Comparison of ENCODE assay signal across 20 mouse cellular contexts in genomic region chr2:170282463-170282862, GRCm38 (mm10).
"Had no signal": no experiment of that assay in that cellular context is flagged by ENCODE, and none has a peak within 500 bp of the region (broad histone marks: within the 10 kb centered on the region; RNA-seq: fewer than 3 reads in every experiment).

No protein-coding gene starts in this region.

- H3K9me3 ChIP-seq: kidney, embryonic 15.5 days; limb, embryonic 10.5 days; limb, embryonic 13.5 days; liver, embryonic 13.5 days; midbrain, embryonic 12.5 days; midbrain, embryonic 15.5 days; neural tube, embryonic 13.5 days; stomach, embryonic 15.5 days had no signal

- DNase-seq: kidney, adult 8-10 months; kidney, postnatal 14 days; layer of hippocampus, adult 9-11 months; liver, embryonic 13.5 days; lung, adult 2 months; lung, postnatal 14 days; lung, postnatal 4 days; retina, postnatal 1 day; right cerebral cortex, postnatal 25 days; spleen, adult 18-20 months; thymus, postnatal 25 days had no signal

- H3K27ac ChIP-seq: kidney, embryonic 15.5 days; layer of hippocampus, adult 2 months; limb, embryonic 10.5 days; limb, embryonic 13.5 days; liver, embryonic 13.5 days; midbrain, embryonic 12.5 days; midbrain, embryonic 15.5 days; neural tube, embryonic 13.5 days; stomach, embryonic 15.5 days had no signal

- H3K4me2 ChIP-seq: kidney, embryonic 15.5 days; limb, embryonic 13.5 days; liver, embryonic 13.5 days; midbrain, embryonic 12.5 days; midbrain, embryonic 15.5 days; neural tube, embryonic 13.5 days; stomach, embryonic 15.5 days had no signal

- H3K9ac ChIP-seq: kidney, embryonic 15.5 days; limb, embryonic 13.5 days; liver, embryonic 13.5 days; midbrain, embryonic 12.5 days; midbrain, embryonic 15.5 days; neural tube, embryonic 13.5 days; stomach, embryonic 15.5 days had no signal

- ATAC-seq: midbrain, embryonic 15.5 days had no signal

- H3K27me3 ChIP-seq: kidney, embryonic 15.5 days; midbrain, embryonic 12.5 days; stomach, embryonic 15.5 days had no signal

- H3K36me3 ChIP-seq: kidney, embryonic 15.5 days; limb, embryonic 10.5 days; limb, embryonic 13.5 days; liver, embryonic 13.5 days; midbrain, embryonic 12.5 days; midbrain, embryonic 15.5 days; neural tube, embryonic 13.5 days; stomach, embryonic 15.5 days had no signal

- H3K4me3 ChIP-seq: kidney, embryonic 15.5 days; layer of hippocampus, adult 2 months; limb, embryonic 10.5 days; limb, embryonic 13.5 days; liver, embryonic 13.5 days; midbrain, embryonic 12.5 days; midbrain, embryonic 15.5 days; myocyte; neural tube, embryonic 13.5 days; stomach, embryonic 15.5 days had no signal
